Mouse (Mus musculus) fat pad, adult 2 months (tissue): Measurements from ENCODE around the gene Pgd.
"Not testable (repeated sequence)": the region's sequence is repeated elsewhere in the genome, so short reads cannot be mapped to it uniquely, and the experiment has no call there.

Experiments used
- DNase-seq: peaks from one replicate; pipeline ENCODE4 v3.0.0-alpha.2; 2011; ENCODE audit warnings: low read depth, low spot score; ENCODE audit errors: extremely low read depth

Gene Pgd

GRCm38 (mm10) chr4:149136116-149136850 lies 30.3 kb downstream of the Pgd start:
- no peak for DNase-seq

DNA sequence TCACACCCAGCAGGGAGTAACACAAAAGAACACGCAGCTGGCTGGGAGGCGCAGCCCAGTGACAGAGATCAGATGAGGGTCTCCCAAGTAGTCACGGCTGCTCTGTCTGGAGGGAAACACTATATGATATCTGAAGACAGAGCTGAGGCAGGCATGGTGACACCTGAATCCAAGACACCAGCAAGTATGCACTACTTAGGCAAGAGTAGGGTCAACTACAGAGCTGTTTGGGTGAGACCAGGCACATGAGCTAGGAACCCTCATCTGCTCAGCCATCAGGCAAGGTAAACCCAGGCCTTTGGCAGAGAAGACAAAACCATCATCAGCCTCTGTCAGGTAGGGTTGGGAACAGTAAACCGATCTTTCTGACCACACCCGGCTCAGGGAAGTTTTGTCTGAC lies 33.2 kb downstream of the Pgd start:
- no peak for DNase-seq

DNA sequence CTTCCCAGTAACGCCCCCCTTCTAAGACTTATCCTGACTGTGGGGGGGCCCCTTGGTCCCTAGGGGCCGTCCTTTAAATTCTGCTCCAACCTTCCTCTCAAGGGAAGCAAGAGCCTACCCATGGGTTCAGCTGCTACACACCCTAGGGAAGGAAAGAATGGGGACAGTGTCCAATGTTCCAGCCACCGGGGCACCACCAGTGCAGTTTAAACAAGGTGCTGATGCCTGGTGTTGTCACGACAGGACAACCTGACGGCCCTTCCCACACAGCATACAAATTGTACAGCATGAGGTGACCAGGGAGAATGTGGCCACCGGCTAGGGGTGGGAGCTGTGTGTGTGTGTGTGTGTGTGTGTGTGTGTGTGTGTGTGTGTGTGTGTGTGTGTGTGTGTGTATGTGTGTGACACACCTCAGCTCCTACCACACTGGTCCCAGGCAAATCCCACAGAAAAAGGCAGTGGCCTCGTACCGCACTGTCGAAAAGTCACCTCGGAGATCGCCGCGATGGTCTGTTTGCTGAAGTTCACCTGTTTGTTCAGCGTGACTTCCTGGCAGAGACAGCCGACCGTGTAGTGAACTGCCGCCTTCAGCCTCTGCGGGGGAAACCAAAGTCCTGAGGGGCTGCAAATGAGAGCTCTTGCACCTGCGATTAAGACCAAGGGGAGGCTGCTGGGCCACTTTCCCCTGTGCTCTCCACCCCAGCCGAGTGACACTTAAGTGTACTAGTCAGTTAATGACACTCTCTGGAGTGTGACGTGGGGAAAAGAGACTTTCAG lies 34.6 kb downstream of the Pgd start:
- no peak for DNase-seq

GRCm38 (mm10) chr4:149131021-149131752 lies 35.4 kb downstream of the Pgd start:
- no peak for DNase-seq

- no peak for DNase-seq
Observed at GRCm38 (mm10) chr4:149128467-149128866, 38.1 kb downstream of the Pgd start.

DNA sequence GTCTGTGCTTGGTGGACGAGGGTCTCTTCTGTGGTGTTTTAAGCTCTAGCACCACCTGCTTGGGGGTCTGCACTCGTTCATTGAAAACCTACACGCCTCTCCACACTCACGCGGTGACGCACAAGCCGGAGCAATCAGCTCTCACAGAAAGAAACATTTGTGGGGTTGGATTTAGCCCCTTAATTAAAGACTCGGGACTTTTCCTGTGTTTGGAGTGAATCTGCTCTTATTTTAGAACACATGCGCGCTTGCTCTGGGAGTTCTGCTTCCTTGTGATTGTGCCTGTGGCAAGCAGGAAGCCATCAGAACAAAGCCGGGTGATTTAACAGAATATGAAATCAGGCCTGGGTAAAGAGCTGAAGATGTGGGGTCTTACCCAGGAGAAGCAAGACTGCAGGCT lies 39.9 kb downstream of the Pgd start, which contains the start of gene Cort:
Cort (minus strand) TSS at position 101 of the 400 bp plus-strand sequence.
- no peak for DNase-seq

DNA sequence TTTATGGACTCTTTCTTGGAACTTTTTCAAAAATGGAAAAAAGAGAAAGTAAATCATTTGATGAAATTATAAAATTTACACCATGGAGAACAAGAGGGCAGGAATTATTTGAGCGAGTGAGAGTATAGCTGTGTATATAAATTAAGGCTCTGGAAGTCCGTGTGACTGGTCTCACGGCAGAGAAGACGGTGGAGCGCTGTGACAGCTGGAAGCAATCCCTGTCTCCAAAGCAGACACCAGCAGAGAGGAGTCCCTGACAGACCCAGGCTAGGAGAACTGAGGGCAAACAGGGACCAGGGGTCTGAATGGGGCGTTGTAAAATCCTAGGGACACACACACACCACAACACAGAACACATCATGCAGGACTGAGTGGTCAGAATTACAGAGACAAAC lies 40.5 kb downstream of the Pgd start:
- no peak for DNase-seq

DNA sequence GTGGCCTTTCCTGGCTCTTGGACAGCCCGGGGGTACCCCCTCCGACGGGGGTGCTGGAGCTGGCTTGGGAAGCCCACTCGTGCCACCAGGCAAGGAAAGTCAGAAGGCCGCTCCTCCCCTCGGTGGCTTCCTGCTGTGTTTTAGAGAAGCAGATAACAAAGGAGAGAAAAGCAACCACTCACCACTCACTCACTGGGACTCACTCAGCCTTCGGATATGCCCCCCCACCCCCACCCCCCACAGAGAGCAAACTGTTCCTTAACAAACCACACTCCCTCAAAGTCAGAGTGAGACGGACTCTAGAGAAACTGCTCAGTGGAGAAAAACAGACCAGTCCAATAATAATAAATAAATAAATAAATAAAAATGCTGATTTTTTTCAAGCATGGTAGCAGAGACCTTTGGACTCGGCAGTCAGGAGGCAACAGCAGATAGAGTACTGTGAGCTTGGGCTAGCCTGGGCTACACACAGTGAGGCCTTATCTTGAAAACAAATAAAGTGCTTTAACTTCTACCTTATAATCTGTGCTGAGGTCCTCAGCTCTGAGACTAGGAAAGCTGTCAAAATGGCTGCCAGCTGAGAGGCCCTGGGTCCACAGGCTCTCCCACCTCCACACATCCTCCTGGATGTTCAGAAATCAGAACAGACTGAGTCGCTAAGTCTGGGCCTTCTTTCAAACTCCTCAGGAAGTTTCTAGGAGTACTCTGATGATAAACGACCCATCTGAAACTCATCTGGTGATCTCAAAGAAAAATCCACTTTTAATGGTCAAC lies 41.0 kb downstream of the Pgd start:
- DNase-seq, result no peak

GRCm38 (mm10) chr4:149123432-149123831 lies 43.1 kb downstream of the Pgd start:
- DNase-seq, result no peak

DNA sequence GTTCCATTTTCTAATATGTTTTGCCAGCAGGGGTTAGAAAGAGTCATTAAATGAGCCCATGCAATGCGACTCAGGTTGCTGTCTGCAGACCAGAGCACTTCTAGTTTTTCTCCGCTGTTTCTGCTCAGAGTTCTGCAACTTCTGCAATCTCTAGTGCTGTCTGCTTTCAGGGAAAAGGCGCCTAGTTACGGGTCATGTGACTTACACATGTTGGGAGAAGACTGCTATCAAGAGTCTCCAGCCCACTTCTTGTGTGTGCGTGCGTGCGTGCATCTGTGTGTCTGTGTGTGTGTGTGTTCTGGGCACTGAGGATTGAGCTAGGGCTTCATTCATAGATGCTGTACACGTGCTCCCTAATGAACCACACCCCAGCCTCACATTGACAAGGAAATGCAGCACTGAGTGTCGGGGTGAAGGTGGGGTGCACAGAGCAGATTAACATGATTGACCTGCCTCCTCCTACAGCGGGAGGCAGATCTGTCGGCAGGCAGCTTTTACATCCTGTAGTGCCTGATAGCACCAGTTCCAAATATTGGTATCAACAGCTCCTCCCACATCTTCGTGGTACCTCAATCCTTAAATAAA lies 46.5 kb downstream of the Pgd start:
- DNase-seq, result not testable (repeated sequence)

GRCm38 (mm10) chr4:149103875-149104561 lies 62.6 kb downstream of the Pgd start, which contains the start of gene Dffa:
Gene Dffa, plus strand, starts transcription at chr4:149104146.
- no peak for DNase-seq

- no peak for DNase-seq
Observed at GRCm38 (mm10) chr4:149101456-149101855, 65.1 kb downstream of the Pgd start.

DNA sequence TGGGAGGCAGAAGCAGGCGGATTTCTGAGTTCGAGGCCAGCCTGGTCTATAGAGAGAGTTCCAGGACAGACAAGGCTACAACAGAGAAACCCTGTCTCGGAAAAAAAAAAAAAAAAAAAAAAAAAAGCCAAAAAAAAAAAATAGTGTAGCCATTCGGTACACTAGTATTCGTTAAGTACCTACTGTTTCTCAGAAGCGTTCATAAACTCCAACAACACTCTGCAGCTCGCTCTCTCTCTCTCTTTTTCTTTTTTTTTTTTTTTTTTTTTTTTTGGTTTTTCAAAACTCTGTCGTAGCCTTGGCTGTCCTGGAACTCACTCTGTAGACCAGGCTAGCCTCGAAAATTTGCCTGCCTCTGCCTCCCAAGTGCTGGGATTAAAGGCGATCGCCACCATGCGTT lies 66.1 kb downstream of the Pgd start:
- not testable (repeated sequence) for DNase-seq
